Mouse (Mus musculus) thymus, postnatal 36 days (tissue): ENCODE measurements around the gene Zbtb11.
"Not testable (repeated sequence)": the region's sequence is repeated elsewhere in the genome, so short reads cannot be mapped to it uniquely, and the experiment has no call there.

Experiments used
- DNase-seq, 2 experiments: peaks; one replicate each; pipeline ENCODE4 v3.0.0; 2022; ENCODE audit warnings: mixed read lengths in 2 of 2

The Zbtb11 gene

DNA sequence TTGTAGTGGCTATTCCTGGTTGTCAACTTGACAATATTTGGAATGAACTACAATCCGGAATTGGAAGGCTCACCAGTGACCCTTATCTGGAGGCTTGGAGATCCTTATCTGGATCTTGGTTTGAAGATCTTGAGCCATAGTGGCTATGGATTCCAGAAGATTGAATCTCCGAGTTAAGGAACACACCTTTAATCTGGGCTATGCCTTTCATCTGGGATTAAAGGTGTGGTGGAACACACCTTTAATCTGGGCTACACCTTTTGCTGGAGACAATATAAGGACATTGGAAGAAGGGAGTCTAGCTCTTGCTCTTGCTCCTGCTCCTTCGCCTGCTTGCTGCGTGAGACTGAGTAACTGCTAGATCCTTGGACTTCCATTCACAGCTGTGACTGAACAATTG lies 74.4 kb downstream of the Zbtb11 start, which contains the start of gene Senp7:
Gene Senp7 (plus strand): TSS at position 301 of the 400 bp plus-strand sequence.
- DNase-seq = not testable (repeated sequence)

GRCm38 (mm10) chr16:56055911-56056310 lies 82.2 kb downstream of the Zbtb11 start:
- no peak for DNase-seq

- no peak for DNase-seq
These were observed 83.4 kb downstream of the Zbtb11 start for GRCm38 (mm10) chr16:56056944-56057590.

GRCm38 (mm10) chr16:56058151-56058550 lies 84.5 kb downstream of the Zbtb11 start:
- DNase-seq = no peak
